Mouse (Mus musculus): ENCODE data around the gene Syngr1.

The Syngr1 gene

GRCm38 (mm10) chr15:80092041-80092441 lies 907 bp downstream of the Syngr1 start:
- DNase-seq = no peak

- no peak for DNase-seq
Observed at GRCm38 (mm10) chr15:80092599-80092998, 1.5 kb downstream of the Syngr1 start.

- no peak for DNase-seq
Observed at GRCm38 (mm10) chr15:80094201-80094600, 3.1 kb downstream of the Syngr1 start.

- DNase-seq = no peak
Observed at GRCm38 (mm10) chr15:80095596-80095995, 4.5 kb downstream of the Syngr1 start.

- no peak for DNase-seq
Observed at GRCm38 (mm10) chr15:80096406-80096805, 5.3 kb downstream of the Syngr1 start.

GRCm38 (mm10) chr15:80096946-80097881 lies 6.1 kb downstream of the Syngr1 start:
- no peak for DNase-seq

- no peak for DNase-seq
Observed at GRCm38 (mm10) chr15:80097999-80098461, 6.9 kb downstream of the Syngr1 start.

GRCm38 (mm10) chr15:80098809-80099208 lies 7.7 kb downstream of the Syngr1 start:
- DNase-seq = no peak

GRCm38 (mm10) chr15:80099477-80099876 lies 8.3 kb downstream of the Syngr1 start:
- no peak for DNase-seq

GRCm38 (mm10) chr15:80100196-80100595 lies 9.1 kb downstream of the Syngr1 start:
- no peak for DNase-seq

- DNase-seq = no peak
Observed at GRCm38 (mm10) chr15:80100871-80101270, 9.7 kb downstream of the Syngr1 start.

- DNase-seq = no peak
Observed at GRCm38 (mm10) chr15:80101503-80101902, 10.4 kb downstream of the Syngr1 start.

GRCm38 (mm10) chr15:80102495-80102894 lies 11.4 kb downstream of the Syngr1 start:
- no peak for DNase-seq

- DNase-seq = no peak
Observed at GRCm38 (mm10) chr15:80105490-80106410, 14.6 kb downstream of the Syngr1 start.

GRCm38 (mm10) chr15:80107143-80107542 lies 16.0 kb downstream of the Syngr1 start:
- no peak for DNase-seq

GRCm38 (mm10) chr15:80107575-80107974 lies 16.4 kb downstream of the Syngr1 start:
- DNase-seq = no peak

GRCm38 (mm10) chr15:80111436-80111835 lies 20.3 kb downstream of the Syngr1 start:
- DNase-seq = no peak

- no peak for DNase-seq
Observed at GRCm38 (mm10) chr15:80112499-80112898, 21.4 kb downstream of the Syngr1 start.

- no peak for DNase-seq
Observed at GRCm38 (mm10) chr15:80114414-80114813, 23.3 kb downstream of the Syngr1 start.

GRCm38 (mm10) chr15:80115256-80115655 lies 24.1 kb downstream of the Syngr1 start:
- DNase-seq = no peak

- no peak for DNase-seq
Observed at GRCm38 (mm10) chr15:80115866-80116794, 25.0 kb downstream of the Syngr1 start.

GRCm38 (mm10) chr15:80117154-80117553 lies 26.0 kb downstream of the Syngr1 start:
- no peak for DNase-seq

Data from spleen, adult 18-20 months (tissue).